Mouse (Mus musculus): ENCODE data around the gene B3gnt3.

Gene B3gnt3

DNA sequence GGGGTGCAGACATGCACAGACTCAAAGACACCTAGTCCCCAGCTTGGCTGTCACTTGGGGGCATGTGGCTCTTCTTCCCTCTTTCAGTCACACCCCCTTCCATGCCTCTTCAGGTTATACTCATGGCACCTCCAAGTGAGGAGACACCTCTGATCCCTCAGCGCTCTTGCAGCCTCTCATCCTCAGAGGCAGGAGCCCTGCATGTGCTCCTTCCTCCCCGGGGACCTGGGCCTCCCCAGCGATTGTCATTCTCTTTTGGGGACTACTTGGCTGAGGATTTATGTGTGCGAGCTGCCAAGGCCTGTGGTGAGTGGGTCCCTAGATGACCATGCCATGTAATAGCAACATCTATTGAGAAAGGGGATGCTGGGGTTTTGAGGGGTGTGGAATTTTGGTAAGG is 23.4 kb downstream of the B3gnt3 start:
- in situ Hi-C loops (cut with MboI, MseI): no loop called here

GRCm38 (mm10) chr8:71677555-71677954 is 24.0 kb downstream of the B3gnt3 start:
- in situ Hi-C loops (cut with MboI, MseI): no loop called here

- in situ Hi-C loops (cut with MboI, MseI): no loop called here
Measured at GRCm38 (mm10) chr8:71676803-71677202, 24.8 kb downstream of the B3gnt3 start.

- in situ Hi-C loops (cut with MboI, MseI): no loop called here
Measured at GRCm38 (mm10) chr8:71676020-71676741, 25.4 kb downstream of the B3gnt3 start, which contains the start of gene Jak3. Gene Jak3, plus strand, starts transcription at chr8:71676296.

DNA sequence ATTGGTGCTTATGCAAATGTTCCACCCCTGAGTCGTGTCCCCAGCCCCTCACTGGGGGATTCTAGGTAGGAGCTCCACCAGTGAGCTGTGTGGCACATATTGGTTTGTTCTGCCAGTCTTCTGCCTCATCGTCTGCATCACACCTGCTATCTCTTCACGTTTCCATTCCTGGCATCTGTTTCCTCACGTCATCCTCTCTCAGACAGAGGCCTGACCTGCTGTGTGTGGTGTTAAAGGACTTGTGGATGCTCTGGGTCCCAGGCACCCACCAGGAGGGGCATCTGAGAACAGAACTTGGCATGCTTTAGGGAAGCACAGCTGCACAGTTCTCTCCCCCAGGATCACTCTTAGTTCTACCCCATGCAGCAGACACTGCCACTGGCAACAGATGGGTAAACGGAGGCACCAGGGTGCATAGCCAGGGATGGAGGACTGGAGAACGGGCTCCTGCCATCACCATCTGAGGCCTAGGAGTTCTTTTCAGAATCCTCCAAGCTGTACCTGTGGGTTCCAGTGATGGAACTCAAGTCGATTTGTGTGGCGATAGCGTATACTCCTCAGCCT is 26.1 kb downstream of the B3gnt3 start:
- in situ Hi-C loops (cut with MboI, MseI): no loop called here

DNA sequence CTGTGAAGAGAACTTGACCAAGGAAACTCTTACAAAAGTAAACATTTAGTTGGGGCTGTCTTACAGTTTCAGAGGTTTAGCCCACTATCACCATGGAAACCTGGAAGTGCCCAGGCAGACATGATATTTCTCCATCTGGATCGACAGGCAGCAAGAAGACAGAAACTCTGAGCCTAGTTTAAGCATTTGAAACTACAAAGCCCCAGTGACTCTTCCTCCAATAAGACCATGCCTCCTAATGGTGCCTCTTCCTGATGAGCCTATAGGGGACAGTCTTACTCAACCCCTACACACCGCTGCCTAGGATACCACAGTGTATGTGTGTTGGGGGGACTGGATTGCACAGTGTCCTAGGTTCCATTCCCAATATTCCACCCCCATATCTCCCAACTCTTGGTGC is 27.5 kb downstream of the B3gnt3 start:
- in situ Hi-C loops (cut with MboI, MseI): no loop called here

DNA sequence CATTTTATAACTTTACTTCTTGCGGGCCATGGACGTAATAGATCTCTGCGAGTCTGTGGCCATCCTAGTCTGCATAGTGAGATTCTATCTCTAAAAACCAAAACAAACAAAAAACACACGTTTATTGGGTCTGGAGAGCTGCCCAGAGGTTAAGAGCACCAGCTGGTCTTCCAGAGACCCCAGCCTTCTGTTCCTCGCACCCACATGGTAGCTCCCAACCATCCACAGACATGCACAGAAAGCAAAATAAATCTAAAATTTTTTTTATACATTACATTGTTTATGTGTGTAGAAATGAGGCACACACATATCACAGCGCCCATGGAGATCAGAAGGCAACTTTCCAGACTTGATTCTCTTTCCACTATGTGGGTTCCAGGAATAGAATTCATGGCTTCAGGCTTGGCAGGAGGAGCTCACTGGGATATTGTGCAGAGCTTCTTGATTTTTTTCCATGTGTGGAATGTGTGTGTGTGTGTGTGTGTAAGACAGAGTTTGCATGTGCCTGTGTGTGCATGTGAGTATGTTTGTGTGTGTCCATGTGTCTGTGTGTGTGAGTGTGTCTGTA is 29.3 kb downstream of the B3gnt3 start:
- in situ Hi-C loops (cut with MboI, MseI): no loop called here

GRCm38 (mm10) chr8:71671549-71671965 is 30.0 kb downstream of the B3gnt3 start, which contains the start of gene Unc13a:
Gene Unc13a, minus strand, starts transcription at chr8:71671757.
- in situ Hi-C loops (cut with MboI, MseI): no loop called here

GRCm38 (mm10) chr8:71670621-71671548 is 30.7 kb downstream of the B3gnt3 start:
- in situ Hi-C loops (cut with MboI, MseI): no loop called here

DNA sequence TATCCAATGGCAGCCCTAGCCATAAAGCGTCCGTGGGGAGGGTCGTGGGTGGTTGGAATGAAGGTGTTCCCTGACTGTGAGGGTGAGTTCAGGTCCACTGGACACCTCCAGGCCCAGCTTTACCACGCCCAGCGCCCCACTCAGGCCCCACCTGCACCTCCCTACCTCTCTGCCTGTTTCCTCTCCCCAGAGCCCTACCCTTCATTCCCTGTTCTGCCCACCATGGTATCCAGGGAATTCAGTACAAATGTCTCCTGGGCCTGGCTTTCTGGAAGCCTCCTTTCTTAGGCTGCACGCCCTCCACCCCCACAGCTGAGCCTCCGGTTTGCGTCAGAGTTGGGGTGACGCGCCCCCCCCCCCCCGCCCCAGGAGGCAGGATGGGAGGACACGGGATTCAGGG is 31.4 kb downstream of the B3gnt3 start:
- in situ Hi-C loops (cut with MboI, MseI): no loop called here

GRCm38 (mm10) chr8:71668220-71668975 is 33.2 kb downstream of the B3gnt3 start:
- in situ Hi-C loops (cut with MboI, MseI): no loop called here

GRCm38 (mm10) chr8:71667256-71667655 is 34.3 kb downstream of the B3gnt3 start:
- in situ Hi-C loops (cut with MboI, MseI): no loop called here

GRCm38 (mm10) chr8:71666855-71667254 is 34.7 kb downstream of the B3gnt3 start:
- in situ Hi-C loops (cut with MboI, MseI): no loop called here

DNA sequence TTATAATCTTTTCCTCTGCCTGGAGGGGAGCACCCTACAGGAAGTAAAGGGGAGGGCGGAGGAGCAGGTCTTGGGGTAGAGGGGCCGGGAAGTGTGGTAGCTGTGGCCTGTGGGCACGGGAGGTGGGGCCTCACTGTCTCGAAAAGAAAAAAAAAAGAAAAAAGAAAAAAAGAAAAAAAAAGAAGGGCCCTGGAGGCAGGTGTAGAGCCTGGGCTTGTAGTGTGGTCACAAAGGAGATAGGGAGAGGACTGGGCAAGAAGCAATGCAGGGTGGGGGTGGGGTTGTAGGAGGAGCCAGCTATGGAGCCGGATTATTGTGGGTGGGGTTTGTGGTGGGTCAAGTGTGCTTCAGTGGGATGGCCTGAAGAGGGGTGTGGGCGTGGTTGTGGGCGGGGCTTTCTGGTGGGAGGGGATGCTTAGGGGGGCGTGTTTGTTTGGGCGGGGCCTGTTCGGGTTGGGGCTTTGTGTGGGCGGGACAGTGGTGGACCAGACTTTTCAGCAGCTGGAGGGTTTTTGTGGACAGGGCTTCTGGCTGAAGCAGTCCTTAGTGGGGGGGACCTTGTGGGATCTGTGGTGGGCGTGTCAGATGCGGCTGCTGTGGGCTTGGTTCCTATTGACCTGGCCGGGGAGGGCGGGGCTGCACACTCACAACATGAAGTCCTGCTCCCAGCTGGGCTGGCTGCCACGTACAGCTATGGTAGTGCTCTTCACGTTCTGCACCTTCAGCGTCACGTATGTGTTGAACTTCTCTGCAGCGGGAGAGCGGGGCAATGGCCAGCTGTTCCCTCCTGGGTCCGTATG is 36.1 kb downstream of the B3gnt3 start:
- in situ Hi-C loops (cut with MboI, MseI): no loop called here

- in situ Hi-C loops (cut with MboI, MseI): no loop called here
Measured at GRCm38 (mm10) chr8:71660325-71661120, 41.1 kb downstream of the B3gnt3 start.

- in situ Hi-C loops (cut with MboI, MseI): no loop called here
Measured at GRCm38 (mm10) chr8:71659751-71660150, 41.8 kb downstream of the B3gnt3 start.

- in situ Hi-C loops (cut with MboI, MseI): no loop called here
Measured at GRCm38 (mm10) chr8:71658515-71659049, 43.0 kb downstream of the B3gnt3 start.

DNA sequence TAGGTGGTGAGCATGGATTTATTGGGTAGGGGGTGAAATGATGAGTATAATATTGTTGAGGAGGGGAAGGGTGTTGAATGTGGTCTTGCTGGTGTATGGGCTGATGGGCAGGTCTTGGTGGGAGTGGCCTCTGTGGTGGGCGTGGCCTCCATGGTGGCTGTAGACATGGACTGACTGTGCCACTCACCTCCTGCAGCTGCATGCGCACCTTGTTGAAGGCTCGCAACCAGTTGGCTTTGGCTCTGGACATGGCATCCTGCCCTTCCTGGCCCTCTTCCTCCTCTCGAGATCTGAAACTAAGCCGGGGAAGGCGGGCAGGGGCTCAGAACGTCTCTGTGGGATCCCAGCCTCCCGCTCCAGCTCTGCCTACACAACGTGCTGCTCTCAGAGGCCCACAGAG is 43.8 kb downstream of the B3gnt3 start:
- in situ Hi-C loops (cut with MboI, MseI): no loop called here

- in situ Hi-C loops (cut with MboI, MseI): no loop called here
Measured at GRCm38 (mm10) chr8:71654600-71654999, 47.0 kb downstream of the B3gnt3 start.
